Mouse (Mus musculus): ENCODE measurements around the gene Fig4.

The Fig4 gene

DNA sequence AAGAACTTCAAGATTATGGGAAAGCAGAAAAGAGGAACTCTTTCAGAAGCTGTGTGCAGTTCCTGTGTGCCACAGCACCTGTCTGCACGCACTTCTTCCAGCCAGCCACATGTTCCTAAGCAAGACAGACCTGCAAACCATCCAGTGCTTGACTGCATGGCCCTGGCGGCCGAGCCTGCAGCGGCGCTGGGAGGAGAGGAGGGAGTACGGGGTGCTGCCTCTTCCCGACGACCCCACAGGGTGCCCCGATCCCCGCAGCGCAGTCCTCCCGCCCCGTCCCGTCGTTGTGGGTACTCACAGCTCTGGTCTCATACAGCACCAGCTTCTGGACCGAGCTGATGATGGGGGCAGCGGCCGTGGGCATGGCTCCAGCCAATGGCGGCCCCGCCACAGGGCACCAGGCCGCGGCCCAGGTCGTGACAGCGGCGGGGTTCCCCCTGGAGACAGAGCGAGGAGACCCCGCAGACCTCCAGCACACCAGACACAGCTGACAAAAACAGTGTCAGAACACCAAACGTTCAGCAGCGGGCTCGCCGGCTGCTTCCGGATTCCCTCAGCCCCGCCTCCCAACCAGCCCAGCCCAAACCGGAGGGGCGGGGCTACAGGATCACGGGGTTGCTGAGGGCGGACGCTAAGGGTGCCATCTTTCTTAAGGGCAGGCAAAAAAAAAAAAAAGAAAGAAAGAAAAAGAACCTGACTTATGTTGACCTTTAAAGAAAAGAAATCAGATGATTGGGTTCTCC lies at the start of gene Fig4:
TSS of gene Fig4 (minus strand) at position 572 of the 743 bp plus-strand sequence.
- peak; percentile 97 for DNase-seq (ENCODE audit: low read depth)

DNA sequence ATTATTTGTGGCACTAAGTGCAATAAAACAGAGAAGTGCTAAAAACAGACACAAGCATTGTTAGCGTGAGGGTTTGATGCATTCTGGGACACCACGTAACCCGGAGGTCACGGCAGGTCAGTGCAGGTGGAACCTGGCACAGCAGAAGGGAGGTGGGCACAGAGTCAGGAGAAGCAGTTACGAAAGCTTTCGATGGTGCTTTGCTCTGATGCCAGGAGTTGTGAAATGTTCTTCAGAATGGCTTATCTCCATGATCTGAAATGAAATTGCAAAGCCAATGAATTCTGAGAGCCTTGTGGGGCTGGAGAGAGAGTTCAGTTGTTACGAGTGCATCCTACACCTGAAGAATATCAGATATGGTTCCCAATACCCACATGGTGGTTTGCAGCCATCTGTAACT lies 38.3 kb upstream of the Fig4 start:
- no peak for DNase-seq (ENCODE audit: low read depth)

DNA sequence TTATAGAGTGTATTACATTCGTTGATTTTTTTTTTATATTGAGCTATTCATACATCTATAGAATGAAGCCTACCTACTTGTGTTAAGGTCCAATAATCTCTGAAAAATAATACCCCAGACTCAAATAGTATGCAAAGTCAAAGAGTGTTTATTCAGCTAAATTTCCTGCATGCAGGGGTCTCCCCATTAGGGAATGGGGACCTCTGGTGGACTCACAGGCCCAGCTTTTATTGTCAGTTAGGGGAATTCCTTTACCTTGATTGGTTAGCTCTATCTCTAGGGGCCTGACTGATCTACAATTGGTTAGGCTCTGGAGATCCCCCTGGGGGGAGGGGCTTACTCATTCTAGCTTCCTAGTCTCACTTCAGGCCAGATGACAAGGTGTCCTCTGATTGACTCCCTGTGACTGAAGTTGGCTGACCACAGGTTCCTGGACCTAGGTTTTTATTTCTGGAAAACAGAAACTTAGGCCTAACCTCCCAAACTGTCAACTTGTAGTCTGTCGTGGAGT lies 29.5 kb upstream of the Fig4 start:
- DNase-seq (ENCODE audit: low read depth): no peak

DNA sequence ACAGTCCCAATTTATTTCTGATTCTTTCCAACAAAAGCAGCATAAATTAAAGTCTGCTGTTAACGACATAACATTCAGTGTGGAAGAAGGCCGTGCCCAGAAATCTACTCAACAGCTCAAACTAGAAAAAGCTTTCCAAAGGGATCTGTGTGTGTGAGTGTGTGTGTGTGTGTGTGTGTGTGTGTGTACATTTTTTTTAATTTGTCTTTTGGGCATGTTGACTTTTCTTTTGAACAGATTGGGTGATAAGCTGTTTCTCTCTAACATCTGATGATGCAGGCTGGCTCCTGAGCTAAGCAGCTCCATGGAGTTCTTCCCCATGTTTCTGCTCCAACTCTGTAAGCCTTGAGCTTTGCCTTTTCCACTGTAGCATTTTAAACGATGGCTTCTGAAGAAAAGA lies 12.8 kb upstream of the Fig4 start:
- no peak for DNase-seq (ENCODE audit: low read depth)

DNA sequence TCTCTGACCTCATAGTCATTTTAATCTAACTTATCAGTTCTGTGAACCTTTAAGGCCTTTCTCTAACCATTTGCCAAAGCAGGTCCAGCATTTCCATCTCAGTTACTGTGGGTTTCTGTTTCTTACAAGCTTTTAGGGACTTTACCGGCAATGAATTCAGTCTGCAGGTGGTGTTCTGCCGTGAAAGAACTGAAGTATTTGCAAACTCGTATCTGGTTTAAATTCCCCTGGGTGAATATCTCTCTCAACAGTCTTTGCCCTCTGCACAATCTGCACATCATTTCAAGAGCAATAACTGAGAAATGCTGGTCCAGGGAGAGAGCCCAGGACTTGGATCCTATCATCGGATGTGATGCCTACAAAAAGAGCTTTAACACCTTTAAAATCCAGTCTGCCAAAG lies 5.1 kb upstream of the Fig4 start:
- no peak for DNase-seq (ENCODE audit: low read depth)

DNA sequence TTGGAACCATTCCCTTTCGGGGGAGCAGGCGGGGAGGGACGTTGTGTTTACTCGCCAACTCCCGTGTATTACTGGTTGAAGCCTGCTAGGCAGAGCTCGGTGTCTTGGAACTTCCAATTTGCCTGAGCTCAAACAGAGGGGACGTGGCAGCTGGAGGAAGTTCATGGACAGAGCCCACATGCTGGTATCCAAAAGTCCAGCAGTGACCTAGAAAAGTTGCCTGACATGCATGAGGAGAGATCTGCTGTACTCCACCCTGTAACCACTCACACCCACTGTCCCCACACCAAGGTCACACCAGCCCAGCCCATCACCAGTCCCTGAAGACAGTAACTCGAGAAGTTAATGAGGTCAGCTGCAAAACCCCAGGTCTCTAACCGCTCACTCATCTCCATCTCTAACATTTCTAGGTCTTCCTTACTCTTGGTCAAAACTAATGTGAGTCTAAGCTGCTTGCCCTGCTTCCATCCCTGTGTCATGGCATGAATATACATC lies 1.9 kb upstream of the Fig4 start:
- no peak for DNase-seq (ENCODE audit: low read depth)

DNA sequence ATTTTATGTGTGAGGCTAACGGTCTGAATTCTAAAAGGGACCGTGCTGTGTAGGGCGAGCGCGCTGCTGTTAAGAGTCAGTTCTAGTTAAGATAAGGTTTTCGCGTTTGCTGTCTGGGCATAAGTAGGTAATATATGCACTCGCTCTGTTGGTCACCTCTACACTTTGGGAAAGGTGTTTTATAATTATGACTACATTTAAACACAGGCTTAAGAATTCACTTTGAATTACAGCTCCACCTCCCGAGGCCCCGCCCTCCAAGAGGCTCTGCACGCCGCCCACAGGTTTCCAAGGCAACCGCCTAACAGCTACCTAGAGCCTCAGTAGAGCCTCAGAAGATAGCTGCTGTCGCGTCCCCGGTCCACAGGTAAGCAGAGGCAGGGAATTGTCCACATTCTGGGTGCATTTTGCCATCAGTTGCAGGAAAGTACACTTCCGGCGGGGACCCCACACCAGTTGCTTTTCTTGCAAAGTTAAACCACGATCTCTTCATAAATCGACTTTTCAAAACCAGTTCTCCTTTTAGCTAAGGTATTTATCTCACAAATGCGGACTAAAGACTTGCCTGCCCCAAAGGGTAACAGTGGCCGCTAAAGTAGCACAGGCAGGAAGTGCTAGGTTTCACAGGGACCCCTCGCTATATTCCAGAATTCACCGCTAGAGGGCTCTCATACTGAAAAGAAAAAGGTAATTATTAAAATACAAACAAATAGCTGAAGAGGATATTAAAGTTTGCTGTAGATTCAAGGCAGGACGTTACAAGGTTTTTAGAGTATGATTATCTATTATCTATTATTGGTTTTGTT lies 782 bp upstream of the Fig4 start, which contains the start of gene Ak9:
TSS of gene Ak9 (plus strand) at position 342 of the 806 bp plus-strand sequence.
- peak; percentile 98 for DNase-seq (ENCODE audit: low read depth)

DNA sequence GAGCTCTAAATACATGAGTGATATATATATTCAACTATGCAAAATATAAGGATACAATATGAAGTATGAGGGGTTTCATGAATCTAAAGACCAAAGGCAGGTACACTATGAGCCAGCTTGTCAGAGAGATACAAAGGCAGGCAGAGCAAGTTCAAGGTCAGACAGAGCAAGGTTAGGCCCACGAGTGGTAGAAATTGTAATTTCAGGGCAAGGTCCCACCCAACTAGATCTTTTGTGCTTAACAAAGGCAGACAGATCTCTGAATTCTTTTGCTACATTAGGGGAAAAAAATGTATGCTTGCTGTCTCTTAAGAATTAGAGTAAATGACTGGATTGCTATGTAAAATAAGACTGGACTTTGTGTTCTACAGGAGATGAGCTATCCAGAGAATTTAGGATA lies 2.9 kb downstream of the Fig4 start:
- DNase-seq (ENCODE audit: low read depth): no peak

DNA sequence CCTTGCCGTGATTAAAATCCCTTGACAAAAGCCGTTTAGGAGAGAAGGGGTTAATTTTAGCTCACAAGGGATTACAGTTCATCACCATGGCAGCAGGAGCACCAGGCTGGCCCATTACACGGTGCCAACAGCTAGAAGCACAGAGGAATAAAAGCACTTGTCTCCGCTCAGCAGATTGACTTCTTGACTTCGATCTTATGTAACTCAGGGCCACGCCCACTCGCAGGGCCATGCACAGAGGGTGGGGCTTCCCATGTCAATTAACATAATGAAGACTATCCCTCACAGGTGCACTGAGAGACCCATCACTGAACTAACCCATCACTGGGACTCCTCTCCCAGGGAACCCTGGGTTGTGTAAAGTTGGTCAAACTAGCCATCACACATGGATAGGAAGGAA lies 7.9 kb downstream of the Fig4 start:
- DNase-seq (ENCODE audit: low read depth): peak; percentile 17

DNA sequence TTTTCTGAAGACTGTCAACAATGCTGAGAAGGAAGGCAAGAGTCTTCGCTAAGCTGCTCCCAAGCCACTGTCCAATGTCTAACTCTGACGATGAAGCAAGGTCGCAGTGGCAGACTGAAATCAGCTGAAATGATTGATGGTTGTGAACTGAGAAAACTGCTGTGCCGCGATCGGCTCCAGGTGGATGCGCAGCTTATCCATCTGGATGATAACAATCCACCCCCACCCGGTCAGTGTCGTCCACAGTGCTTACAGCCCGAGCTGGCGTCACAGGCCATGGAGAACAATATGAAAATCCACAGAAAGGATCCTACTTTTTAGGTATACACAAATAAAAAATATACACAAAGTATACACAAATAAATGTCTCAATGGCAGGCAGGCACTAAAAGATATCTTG lies 8.3 kb downstream of the Fig4 start:
- DNase-seq (ENCODE audit: low read depth): no peak

DNA sequence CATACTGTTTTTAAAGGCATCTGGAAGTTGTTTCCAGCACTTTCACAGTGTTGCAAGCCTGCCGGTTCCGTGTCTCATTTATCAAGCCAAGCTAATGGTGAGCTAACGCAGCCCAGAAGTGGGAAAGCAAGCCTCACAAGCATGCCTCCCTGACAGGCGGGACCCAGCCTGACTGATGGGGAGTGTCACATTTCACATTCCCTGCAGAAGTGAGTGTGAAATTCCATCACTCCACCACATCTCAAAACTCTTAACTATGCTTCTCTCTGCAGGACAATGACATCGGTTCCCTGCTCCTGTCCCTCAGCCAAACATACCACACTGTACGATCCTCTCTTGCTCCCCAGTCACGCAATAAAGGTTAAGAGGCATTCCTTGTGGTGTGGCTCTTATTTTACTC lies 10.0 kb downstream of the Fig4 start:
- DNase-seq (ENCODE audit: low read depth): no peak

DNA sequence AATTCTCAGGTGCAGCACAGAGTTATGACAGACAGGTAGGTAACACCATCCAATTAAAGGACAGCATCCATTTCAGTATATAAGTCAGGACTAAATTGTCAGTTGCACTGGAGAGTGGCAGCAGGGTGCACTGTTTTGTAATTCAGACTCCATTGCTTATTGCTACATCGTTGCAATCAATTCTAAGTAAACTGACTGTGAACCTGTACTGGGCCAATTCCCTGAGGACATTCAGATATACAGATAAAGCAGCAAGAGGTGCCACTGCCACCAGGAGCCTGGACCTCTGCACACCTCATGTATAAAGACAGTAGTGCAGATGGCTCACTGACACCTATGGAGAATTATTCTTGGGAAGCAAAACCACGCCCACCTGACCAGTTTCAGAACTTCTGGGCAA lies 12.0 kb downstream of the Fig4 start:
- no peak for DNase-seq (ENCODE audit: low read depth)

DNA sequence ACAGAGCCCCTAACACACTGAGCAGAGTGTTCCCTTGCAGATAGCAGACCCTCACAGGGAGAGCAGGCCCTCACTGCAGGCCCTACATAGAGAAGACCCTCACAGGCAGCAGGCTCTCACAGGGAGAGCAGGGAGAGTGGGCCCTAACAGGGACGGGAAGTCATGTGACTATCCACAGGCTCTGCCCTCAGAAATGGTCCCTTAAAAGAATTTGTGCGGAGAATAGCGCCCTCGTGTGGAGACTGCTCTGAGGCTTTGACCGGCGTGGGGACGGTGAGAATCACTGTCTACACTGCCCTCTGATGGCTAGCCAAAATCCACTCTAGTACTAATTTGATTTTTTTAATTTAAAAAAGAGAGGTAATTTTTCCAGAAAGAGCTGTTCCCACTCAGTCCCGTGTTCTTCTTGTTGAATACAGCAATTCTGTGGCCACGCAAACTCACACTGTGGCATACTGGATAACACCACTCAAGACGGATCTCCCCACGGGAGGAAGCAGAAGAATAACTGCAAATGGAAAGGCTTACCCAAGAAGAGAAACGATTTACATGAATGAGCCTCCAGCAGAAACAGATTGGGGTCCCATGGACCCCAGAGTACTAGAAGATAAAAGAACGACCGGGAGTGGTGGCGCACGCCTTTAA lies 14.2 kb downstream of the Fig4 start:
- peak; percentile 93 for DNase-seq (ENCODE audit: low read depth)

DNA sequence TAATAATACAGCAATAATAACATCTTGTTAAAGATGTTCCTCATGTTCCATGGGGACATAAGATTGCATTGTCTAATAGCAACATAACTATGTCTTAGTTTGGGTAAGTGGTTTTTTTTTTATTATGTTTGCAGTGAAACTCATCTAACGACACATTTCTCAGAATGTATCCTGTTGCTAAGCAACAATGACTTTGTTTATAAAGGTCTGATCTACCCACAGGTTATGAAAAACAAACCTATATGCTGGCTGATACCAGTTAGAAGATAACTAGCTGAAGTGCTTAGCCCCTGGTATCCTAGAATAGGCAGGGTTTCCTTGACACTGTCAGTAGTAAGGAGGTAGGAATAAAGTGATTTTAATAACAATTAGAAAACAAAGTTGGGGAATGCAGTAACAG lies 15.0 kb downstream of the Fig4 start:
- peak; percentile 73 for DNase-seq (ENCODE audit: low read depth)

DNA sequence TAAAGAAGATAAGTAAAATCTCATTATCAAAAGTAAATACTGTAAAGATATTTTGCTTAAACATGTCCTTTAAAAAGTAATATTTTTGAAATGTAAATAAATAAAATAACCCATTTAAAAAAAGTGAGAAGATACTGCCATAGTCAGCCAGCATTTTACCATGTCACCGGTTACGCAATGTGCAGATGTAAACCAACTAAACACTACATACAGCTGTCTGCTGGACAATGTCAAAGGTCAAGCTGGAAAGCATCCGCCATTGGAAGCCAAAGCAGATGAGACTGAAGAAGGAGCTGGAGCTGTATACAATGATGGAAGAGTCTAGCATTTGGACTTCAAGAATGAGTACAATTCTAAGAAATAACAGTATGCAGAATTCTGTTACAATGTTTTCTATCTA lies 15.4 kb downstream of the Fig4 start:
- no peak for DNase-seq (ENCODE audit: low read depth)

DNA sequence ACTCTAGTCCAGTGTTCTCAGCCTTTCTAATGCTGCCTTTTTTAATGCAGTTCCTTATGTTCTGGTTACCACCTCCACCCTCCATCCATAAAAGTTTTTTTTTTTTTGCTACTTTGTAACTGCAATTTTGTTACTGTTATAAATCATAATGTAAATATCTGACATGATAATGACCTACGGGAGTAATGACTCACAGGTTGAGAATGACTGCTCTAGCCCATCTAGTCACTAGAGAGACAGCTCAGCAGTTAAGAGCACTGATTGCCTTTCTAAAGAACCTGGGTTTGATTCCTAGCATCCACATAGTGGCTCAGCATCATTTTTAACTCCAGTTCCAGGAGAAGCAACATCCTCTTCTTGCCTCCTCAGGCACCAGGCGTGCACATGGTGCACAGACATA lies 21.0 kb downstream of the Fig4 start:
- no peak for DNase-seq (ENCODE audit: low read depth)

DNA sequence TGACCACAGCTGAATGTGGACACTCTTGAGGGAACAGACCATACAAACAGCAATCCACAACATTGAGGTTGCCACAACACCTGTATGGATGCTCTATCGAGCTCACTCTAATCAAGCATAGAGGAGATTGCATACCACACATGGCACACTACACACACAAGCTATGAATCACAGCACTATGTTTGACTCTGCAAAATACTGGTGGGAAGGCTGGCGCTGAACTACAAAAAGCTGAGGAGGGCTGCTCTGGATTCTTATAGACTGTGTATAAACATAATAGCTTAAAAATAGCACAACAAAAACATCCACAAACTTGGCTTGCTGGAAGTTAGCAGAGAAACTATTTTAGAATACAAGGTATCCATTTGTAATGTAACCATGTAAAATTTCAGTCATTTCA lies 22.3 kb downstream of the Fig4 start:
- no peak for DNase-seq (ENCODE audit: low read depth)

DNA sequence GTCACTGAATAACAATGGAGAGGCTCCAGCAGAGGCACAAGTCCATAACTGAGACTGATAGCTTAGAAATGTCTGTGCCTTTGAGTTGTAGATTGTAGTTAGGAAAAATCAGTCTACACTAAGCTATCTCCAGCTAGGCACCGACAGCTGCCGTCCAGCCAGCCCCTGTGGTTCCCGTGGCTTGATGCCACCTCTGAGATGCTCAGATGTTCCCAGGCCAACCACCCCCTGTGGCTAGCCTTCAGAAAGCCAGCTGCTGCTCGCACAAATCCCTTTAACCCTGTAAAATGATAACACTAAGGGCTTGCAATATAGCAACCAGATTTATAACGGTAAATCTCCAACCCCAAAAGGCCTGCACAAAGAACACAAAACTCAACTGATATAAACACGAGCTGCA lies 22.9 kb downstream of the Fig4 start:
- no peak for DNase-seq (ENCODE audit: low read depth)

DNA sequence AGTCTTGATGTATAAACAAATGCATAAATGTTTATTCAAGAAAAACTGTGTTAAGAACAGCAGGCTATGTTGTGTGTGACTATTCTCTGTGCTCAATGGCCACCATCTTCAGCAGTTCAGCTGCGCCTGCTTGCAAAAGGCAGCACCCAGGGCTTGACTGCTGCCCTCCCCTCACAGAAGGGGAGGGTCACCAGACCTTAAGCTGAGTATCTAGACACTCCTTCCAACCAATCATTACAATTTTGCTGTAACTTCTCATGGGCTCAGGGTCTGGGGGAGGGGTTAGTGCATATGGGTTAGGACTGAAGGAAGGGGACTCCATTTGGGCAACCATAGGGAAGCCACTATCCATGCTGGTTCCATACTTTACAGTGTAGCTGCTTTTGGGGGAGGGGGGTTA lies 24.3 kb downstream of the Fig4 start:
- no peak for DNase-seq (ENCODE audit: low read depth)

DNA sequence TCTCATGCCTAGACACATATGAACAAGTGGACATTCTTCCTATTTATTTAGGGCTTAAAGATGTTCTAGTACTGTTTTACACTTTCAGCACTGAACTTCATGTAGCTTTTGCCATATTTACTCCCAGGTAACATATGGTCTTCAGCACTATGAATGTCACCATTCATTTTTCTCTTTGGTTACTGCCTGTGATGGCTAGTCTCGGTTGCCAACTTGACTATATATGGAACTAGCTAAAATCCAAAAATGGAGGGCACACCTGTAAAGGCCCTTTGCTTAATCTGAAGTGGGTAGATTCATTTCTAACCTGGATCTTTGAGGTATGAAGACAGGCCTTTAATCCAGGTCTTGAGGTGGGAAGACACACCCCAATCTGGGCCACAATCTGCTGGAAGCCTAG lies 28.2 kb downstream of the Fig4 start:
- no peak for DNase-seq (ENCODE audit: low read depth)

DNA sequence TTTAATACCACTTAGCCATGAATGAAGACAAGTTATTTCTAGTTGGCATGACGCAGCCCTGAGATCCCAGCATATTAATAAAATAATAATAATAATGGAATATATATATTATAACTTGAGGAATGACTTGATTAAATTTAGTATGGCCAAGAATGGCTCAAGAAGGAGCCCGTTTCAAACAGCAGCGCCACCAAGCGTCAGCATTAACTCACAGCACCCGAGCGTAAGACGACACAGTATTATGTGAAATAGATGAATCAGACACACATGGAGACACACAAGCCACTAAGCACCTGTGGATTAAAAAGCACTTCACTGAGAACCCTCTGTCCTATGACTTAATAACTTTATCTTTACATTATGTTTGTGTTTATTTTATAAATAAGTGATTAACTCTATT lies 31.2 kb downstream of the Fig4 start:
- DNase-seq (ENCODE audit: low read depth): no peak

DNA sequence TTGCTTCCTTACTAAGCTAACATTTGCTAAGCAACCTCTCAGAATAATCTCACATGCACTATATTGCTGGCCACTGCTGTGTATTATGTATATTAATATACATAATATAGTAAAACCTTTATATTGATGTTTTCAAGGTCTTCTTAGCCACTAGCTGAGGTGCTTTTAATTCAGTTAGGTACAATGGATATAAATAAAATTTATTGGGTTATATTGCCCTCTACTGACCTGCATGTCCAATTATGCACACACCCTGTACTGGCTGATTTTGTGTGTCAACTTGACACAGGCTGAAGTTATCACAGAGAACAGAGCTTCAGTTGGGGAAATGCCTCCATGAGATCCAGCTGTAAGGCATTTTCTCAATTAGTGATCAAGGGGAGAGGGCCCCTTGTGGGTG lies 41.2 kb downstream of the Fig4 start:
- DNase-seq (ENCODE audit: low read depth): no peak

DNA sequence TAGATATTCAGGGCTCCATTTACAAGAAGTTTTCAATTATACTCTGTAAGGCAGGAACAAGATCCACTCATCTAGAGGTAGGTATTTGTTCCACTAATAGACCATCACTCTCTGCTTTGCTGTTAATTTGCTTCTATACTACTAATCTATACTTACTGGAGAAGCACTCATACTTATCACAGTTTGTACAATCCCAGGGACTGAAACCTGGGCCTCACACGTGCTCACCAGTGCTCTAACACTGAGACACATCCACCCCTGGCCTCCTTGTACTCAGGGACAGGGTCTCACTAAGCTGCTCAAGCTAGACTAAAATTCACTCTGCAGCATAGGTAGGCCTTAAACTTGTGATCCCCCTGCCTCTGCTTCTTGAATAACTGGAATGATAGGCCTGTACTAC lies 41.8 kb downstream of the Fig4 start:
- DNase-seq (ENCODE audit: low read depth): no peak
